Mouse (Mus musculus) cerebellum, adult 9-11 months (tissue): Measurements from ENCODE around the gene Vmn1r100.
"Not testable (repeated sequence)": the region's sequence is repeated elsewhere in the genome, so short reads cannot be mapped to it uniquely, and the experiment has no call there.

Experiments used
- DNase-seq: peaks from one replicate; pipeline ENCODE4 v3.0.0; 2022

Gene Vmn1r100

GRCm38 (mm10) chr7:20417642-20418041 is at the start of gene Vmn1r100:
Vmn1r100 (plus strand) TSS chr7:20417942.
- DNase-seq, result not testable (repeated sequence)

DNA sequence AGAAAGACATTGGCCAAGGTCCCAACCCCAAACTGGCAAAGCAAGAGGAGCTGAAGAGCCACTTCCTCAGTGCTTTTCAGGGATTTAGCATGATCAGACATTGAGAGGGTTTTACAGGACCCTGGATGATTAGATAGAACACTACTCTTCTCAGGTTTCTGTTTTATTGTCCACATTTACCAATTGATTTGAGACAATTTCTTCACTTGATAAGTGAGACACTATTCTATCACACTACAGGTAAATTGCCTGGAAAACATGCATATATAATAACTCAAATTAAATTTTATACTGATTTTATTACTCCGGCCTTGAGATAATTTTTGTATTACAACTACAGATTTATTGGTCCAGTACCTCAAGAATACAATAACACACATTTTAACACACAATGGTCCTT is 42.4 kb upstream of the Vmn1r100 start, which contains the start of gene Gm5728:
Gene Gm5728, minus strand, starts transcription at position 101 of the 400 bp plus-strand sequence.
- not testable (repeated sequence) for DNase-seq

DNA sequence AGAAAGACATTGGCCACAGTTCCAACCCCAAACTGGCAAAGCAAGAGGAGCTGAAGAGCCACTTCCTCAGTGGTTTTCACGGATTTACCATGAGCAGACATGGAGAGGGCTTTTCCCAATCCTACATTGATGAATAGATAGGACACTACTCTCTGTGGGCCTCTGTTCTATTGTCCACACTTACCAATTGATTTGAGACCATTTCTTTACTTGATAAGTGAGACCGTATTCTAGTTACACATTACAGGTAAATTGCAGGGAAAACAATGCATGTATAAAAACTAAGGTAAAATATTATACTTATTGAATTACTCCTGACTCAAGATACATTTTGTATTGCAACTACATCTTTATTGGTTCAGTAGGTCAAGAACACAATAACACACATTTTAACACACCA is 24.8 kb downstream of the Vmn1r100 start, which contains the start of gene Vmn1r101:
Gene Vmn1r101, minus strand, starts transcription at position 101 of the 400 bp plus-strand sequence.
- DNase-seq, result not testable (repeated sequence)
